Mouse (Mus musculus): Measurements from ENCODE around the gene Vwa5b1. TPM values are rescaled to one million over a fixed set of nuclear protein-coding genes. Genes with fewer than 3 reads are reported as not detected.
A peak's percentile ranks its signal among the peaks of the same experiment; 100 is the strongest.

Gene Vwa5b1
- polyA plus RNA-seq, 1 experiment = 2.0 TPM

GRCm38 (mm10) chr4:138548124-138548561, 87.5 kb downstream of the Vwa5b1 start:
- peak; percentile 47 for DNase-seq (ENCODE audit: low read depth)
- TF ChIP-seq CTCF (IDR thresholded peaks at IDR 0.05; ENCODE audit: borderline replicate concordance, extremely low read depth, insufficient read depth, insufficient read length) = no peak
- TF ChIP-seq POLR2A (IDR thresholded peaks at IDR 0.05; ENCODE audit: borderline replicate concordance, extremely low read depth, insufficient read depth, insufficient read length, poor library complexity, severe bottlenecking) = no peak

GRCm38 (mm10) chr4:138547556-138547955, 88.1 kb downstream of the Vwa5b1 start:
- TF ChIP-seq POLR2A (IDR thresholded peaks at IDR 0.05; ENCODE audit: borderline replicate concordance, extremely low read depth, insufficient read depth, insufficient read length, poor library complexity, severe bottlenecking) (no peak), CTCF (IDR thresholded peaks at IDR 0.05; ENCODE audit: borderline replicate concordance, extremely low read depth, insufficient read depth, insufficient read length) (no peak)
- DNase-seq (ENCODE audit: low read depth) = no peak

- DNase-seq (ENCODE audit: low read depth) = no peak
Measured at GRCm38 (mm10) chr4:138547041-138547440, 88.6 kb downstream of the Vwa5b1 start.

GRCm38 (mm10) chr4:138546241-138546640, 89.4 kb downstream of the Vwa5b1 start:
- no peak for DNase-seq (ENCODE audit: low read depth)
- no peak for TF ChIP-seq CTCF (IDR thresholded peaks at IDR 0.05; ENCODE audit: borderline replicate concordance, extremely low read depth, insufficient read depth, insufficient read length)
- no peak for TF ChIP-seq POLR2A (IDR thresholded peaks at IDR 0.05; ENCODE audit: borderline replicate concordance, extremely low read depth, insufficient read depth, insufficient read length, poor library complexity, severe bottlenecking)

More at GRCm38 (mm10) chr4:138547041-138547440, 88.6 kb downstream of the Vwa5b1 start:
- peak; percentile 45; the same call in 1 of the 2 replicates for TF ChIP-seq CTCF (IDR thresholded peaks at IDR 0.05; ENCODE audit: borderline replicate concordance, extremely low read depth, insufficient read depth, insufficient read length)
- TF ChIP-seq POLR2A (IDR thresholded peaks at IDR 0.05; ENCODE audit: borderline replicate concordance, extremely low read depth, insufficient read depth, insufficient read length, poor library complexity, severe bottlenecking) = no peak

- TF ChIP-seq CTCF (IDR thresholded peaks at IDR 0.05; ENCODE audit: borderline replicate concordance, extremely low read depth, insufficient read depth, insufficient read length) (no peak), POLR2A (IDR thresholded peaks at IDR 0.05; ENCODE audit: borderline replicate concordance, extremely low read depth, insufficient read depth, insufficient read length, poor library complexity, severe bottlenecking) (no peak)
- peak; percentile 75 for DNase-seq (ENCODE audit: low read depth)
Measured at GRCm38 (mm10) chr4:138543177-138543576, 92.5 kb downstream of the Vwa5b1 start.

GRCm38 (mm10) chr4:138538084-138538449, 97.6 kb downstream of the Vwa5b1 start:
- TF ChIP-seq CTCF (IDR thresholded peaks at IDR 0.05; ENCODE audit: borderline replicate concordance, extremely low read depth, insufficient read depth, insufficient read length) = no peak
- no peak for TF ChIP-seq POLR2A (IDR thresholded peaks at IDR 0.05; ENCODE audit: borderline replicate concordance, extremely low read depth, insufficient read depth, insufficient read length, poor library complexity, severe bottlenecking)
- DNase-seq (ENCODE audit: low read depth) = peak; percentile 64

GRCm38 (mm10) chr4:138537210-138538083, 98.2 kb downstream of the Vwa5b1 start:
- TF ChIP-seq CTCF (IDR thresholded peaks at IDR 0.05; ENCODE audit: borderline replicate concordance, extremely low read depth, insufficient read depth, insufficient read length) = peak; percentile 35; the same call in 1 of the 2 replicates
- TF ChIP-seq POLR2A (IDR thresholded peaks at IDR 0.05; ENCODE audit: borderline replicate concordance, extremely low read depth, insufficient read depth, insufficient read length, poor library complexity, severe bottlenecking) = no peak
- peak; percentile 97 for DNase-seq (ENCODE audit: low read depth)

GRCm38 (mm10) chr4:138535610-138536009, 100.1 kb downstream of the Vwa5b1 start:
- no peak for TF ChIP-seq CTCF (IDR thresholded peaks at IDR 0.05; ENCODE audit: borderline replicate concordance, extremely low read depth, insufficient read depth, insufficient read length)
- TF ChIP-seq POLR2A (IDR thresholded peaks at IDR 0.05; ENCODE audit: borderline replicate concordance, extremely low read depth, insufficient read depth, insufficient read length, poor library complexity, severe bottlenecking) = no peak
- peak; percentile 44 for DNase-seq (ENCODE audit: low read depth)

GRCm38 (mm10) chr4:138533877-138534276, 101.8 kb downstream of the Vwa5b1 start:
- no peak for TF ChIP-seq CTCF (IDR thresholded peaks at IDR 0.05; ENCODE audit: borderline replicate concordance, extremely low read depth, insufficient read depth, insufficient read length)
- TF ChIP-seq POLR2A (IDR thresholded peaks at IDR 0.05; ENCODE audit: borderline replicate concordance, extremely low read depth, insufficient read depth, insufficient read length, poor library complexity, severe bottlenecking) = no peak
- no peak for DNase-seq (ENCODE audit: low read depth)

- TF ChIP-seq POLR2A (IDR thresholded peaks at IDR 0.05; ENCODE audit: borderline replicate concordance, extremely low read depth, insufficient read depth, insufficient read length, poor library complexity, severe bottlenecking) = no peak
- TF ChIP-seq CTCF (IDR thresholded peaks at IDR 0.05; ENCODE audit: borderline replicate concordance, extremely low read depth, insufficient read depth, insufficient read length) = no peak
- no peak for DNase-seq (ENCODE audit: low read depth)
Measured at GRCm38 (mm10) chr4:138531761-138532160, 103.9 kb downstream of the Vwa5b1 start.

GRCm38 (mm10) chr4:138530011-138530410, 105.7 kb downstream of the Vwa5b1 start:
- DNase-seq (ENCODE audit: low read depth) = no peak
- TF ChIP-seq CTCF (IDR thresholded peaks at IDR 0.05; ENCODE audit: borderline replicate concordance, extremely low read depth, insufficient read depth, insufficient read length) (no peak), POLR2A (IDR thresholded peaks at IDR 0.05; ENCODE audit: borderline replicate concordance, extremely low read depth, insufficient read depth, insufficient read length, poor library complexity, severe bottlenecking) (no peak)

GRCm38 (mm10) chr4:138525684-138526083, 110.0 kb downstream of the Vwa5b1 start:
- DNase-seq (ENCODE audit: low read depth) = no peak
- no peak for TF ChIP-seq CTCF (IDR thresholded peaks at IDR 0.05; ENCODE audit: borderline replicate concordance, extremely low read depth, insufficient read depth, insufficient read length)

Data from brain, embryonic 14.5 days (tissue).